Mouse (Mus musculus) right cerebral cortex, postnatal 14 days (tissue): Measurements from ENCODE around the gene Krt84.

Source experiments
- DNase-seq: peaks from one replicate; pipeline ENCODE4 v3.0.0; 2022

The Krt84 gene

DNA sequence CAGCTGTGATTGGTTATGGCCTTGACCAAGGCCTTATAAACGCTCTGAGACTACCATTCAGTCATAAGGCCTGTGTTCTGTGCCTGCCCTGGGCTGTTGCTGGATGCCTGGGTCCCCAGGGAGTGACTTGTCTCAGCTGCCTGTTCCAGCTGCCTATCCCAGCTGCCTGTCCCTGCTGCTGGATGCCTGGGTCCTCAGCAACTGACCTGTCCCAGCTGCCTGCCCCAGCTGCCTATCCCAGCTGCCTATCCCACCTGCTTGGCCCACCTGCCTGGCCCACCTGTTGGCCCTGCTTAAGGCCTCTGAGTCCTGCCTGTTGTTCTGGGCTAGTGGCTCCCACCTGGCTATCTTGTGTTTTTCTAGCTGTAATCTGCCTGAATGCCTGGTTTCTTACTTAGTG, 38.4 kb downstream of the Krt84 start:
- no peak for DNase-seq

GRCm38 (mm10) chr15:101493713-101494112, 38.9 kb downstream of the Krt84 start:
- DNase-seq, result no peak

- no peak for DNase-seq
These were observed 39.9 kb downstream of the Krt84 start for GRCm38 (mm10) chr15:101492718-101493117.

DNA sequence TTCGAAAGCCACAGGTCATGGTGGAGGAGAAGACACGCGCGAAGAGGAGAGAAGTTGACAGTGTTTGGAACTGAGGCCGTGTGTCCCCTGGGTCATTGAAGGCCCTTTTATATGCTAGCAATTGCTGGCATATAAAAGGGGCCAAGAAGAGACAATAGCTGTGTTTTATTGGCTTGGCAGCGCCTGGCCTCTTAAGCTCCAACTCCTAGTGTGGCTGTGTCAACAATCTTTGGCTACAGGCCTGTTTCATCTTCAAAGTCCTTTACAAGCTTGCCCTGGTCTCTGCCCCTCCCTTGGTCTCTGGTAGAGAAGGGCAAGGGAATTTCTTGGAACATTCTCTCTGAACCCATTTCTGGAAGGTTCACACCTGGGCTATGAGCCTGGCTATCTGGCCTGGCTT, 41.2 kb downstream of the Krt84 start, which contains the start of gene Krt83:
TSS of gene Krt83 (minus strand) at position 82 of the 400 bp plus-strand sequence.
- no peak for DNase-seq

- DNase-seq, result no peak
These were observed 46.5 kb downstream of the Krt84 start for GRCm38 (mm10) chr15:101485911-101486635.

DNA sequence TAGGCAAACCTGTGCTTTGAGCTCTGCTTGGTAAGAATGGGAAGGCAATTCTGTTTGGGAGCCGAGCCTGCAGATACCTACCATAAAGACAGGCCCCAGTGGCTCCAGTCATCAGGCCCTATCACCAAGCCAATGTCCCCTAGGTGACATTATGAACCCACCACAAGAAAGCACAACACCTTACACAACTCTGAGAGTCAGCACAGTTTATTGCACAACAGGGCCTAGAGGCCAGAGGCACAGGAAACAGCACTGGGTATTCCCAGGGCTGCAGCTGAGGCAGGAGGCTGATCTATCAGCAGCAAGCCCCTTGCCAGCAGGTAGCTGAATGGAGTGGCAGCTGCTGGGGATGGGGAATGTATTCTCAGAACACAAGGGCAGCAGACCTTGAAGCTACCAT, 47.7 kb downstream of the Krt84 start:
- DNase-seq, result no peak

- no peak for DNase-seq
These were observed 49.0 kb downstream of the Krt84 start for GRCm38 (mm10) chr15:101483646-101484045.

- DNase-seq, result no peak
These were observed 50.6 kb downstream of the Krt84 start for GRCm38 (mm10) chr15:101482056-101482455.

DNA sequence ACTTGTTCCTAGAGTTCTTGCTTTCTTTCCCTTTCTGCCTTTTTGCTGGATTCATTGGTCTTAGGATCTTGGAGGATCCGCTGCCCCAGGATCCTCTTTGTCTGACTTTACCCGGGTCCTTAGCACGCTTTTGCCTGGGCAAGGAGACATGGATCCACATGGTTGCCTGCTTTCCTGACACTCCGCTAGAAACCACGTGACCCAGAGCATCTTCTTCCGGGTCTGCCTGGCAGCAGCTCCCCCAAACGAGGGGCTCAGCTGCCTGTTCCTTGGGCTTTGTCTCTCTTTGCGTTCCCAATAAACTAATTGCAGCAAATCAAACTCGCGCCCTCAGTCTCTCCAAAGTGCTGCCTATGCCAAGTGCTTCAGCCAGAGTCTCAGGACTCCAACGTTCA, 53.0 kb downstream of the Krt84 start:
- DNase-seq, result no peak

GRCm38 (mm10) chr15:101479007-101479665, 53.5 kb downstream of the Krt84 start:
- peak; percentile 72 for DNase-seq
